Mouse (Mus musculus) testis, adult 2 months (tissue): ENCODE measurements around the gene Zfp385c.

Experiments used
- CTCF ChIP-seq: fragments of 200-500 bp; IDR thresholded peaks from 2 replicates; pipeline ENCODE4 v1.5.1; 2012; ENCODE audit warnings: low read depth, mild to moderate bottlenecking, inconsistent platforms, low read length, moderate library complexity; ENCODE audit not compliant: control insufficient read depth, insufficient read depth, insufficient replicate concordance
- POLR2A ChIP-seq: fragments of 200-500 bp; IDR thresholded peaks from 2 replicates; pipeline ENCODE4 v1.6.1; 2012; ENCODE audit warnings: low read depth, mild to moderate bottlenecking, inconsistent platforms, low read length, moderate library complexity; ENCODE audit not compliant: control insufficient read depth

- TF ChIP-seq CTCF (no peak), POLR2A (no peak)
These were observed 20.9 kb upstream of the Zfp385c start for GRCm38 (mm10) chr11:100713174-100713573.
